Mouse (Mus musculus): ENCODE measurements at regions not wholly inside any gene's neighbourhood (a gene's known extent, or its start where the extent isn't known, plus 50 kb on each side); places are given as distances from the start of the nearest gene placed in this dataset.

DNA sequence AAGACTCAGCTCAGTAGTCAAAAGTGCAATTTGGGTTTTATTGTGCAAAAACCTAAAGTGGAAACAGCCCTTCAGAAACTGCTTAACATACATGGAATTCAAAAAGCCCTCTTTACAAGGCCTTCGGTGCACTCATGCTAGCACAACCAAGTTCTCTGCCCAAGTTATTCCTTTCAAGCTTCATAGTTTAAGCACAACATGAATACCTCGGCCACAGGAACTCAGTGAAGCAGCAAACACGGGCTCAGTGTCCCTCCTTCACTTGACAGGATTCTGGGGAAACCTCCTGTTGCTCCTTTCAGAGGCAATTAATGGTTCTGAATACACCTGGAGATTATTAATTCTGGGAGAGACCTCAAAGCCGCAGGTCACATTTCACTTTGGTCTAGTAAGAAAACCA lies 81.1 kb upstream of the Mdfic start:
- Histone ChIP-seq H3K36me3 (replicated peaks in 1 of 2; ENCODE audit: control insufficient read depth in 1 of 2, insufficient read depth in 1 of 2, low read length in 1 of 2) (no peaks in the 10 kb centered on the region), H3K79me2 (replicated peaks; ENCODE audit: control insufficient read depth, extremely low read depth, insufficient read depth, poor library complexity, severe bottlenecking) (no peaks in the 10 kb centered on the region), H3K27ac (ENCODE audit: insufficient read depth, low read depth) (no peak overlapping the region), H3K9me3 (replicated peaks; ENCODE audit: low read length) (no peaks in the 10 kb centered on the region), H3K4me2 (ENCODE audit: insufficient read depth, low read depth, poor library complexity, severe bottlenecking) (no peak overlapping the region), H3K4me3 (replicated peaks in 1 of 3; ENCODE audit: low read depth in 2 of 3, low read length in 2 of 3, poor library complexity in 1 of 3) (no peak overlapping the region), H3K9ac (ENCODE audit: insufficient read depth, low read depth) (no peak overlapping the region), H3K4me1 (ENCODE audit: control insufficient read depth in 1 of 2, insufficient read depth in 2 of 2) (peaks cover 0 to 2% of the 10 kb centered on the region in 2 experiments; a peak in 1 of 4 replicates), H3K27me3 (replicated peaks) (no peaks in the 10 kb centered on the region)
- in situ Hi-C loops (cut with MboI; ENCODE audit: low pct_ligation_motif_present, low pct_unique_long_range_greater_than_20kb, low sequenced_read_pairs) (no loop called here), dilution Hi-C loops (cut with MboI; ENCODE audit: extremely low pct_ligation_motif_present, extremely low pct_unique_long_range_greater_than_20kb, low sequenced_read_pairs) (no loop called here)
- no peak for TF ChIP-seq RCOR1 (conservative IDR thresholded peaks at IDR 0.05; ENCODE audit: low read depth, low read length)
- TF ChIP-seq BHLHE40 (IDR thresholded peaks at IDR 0.05; ENCODE audit: low read depth, low read length) = no peak
- TF ChIP-seq TCF12 (IDR thresholded peaks at IDR 0.05; ENCODE audit: low read depth, low read length) = no peak
- no peak for TF ChIP-seq POLR2AphosphoS2 (IDR thresholded peaks at IDR 0.05; ENCODE audit: low read depth, low read length)
- no peak for TF ChIP-seq KAT2A (IDR thresholded peaks at IDR 0.05; ENCODE audit: insufficient replicate concordance, low read length)
- no peak for TF ChIP-seq MAFK (IDR thresholded peaks at IDR 0.05; ENCODE audit: insufficient replicate concordance, low read length)
- no peak for TF ChIP-seq POLR2A (IDR thresholded peaks at IDR 0.05; ENCODE audit: low read depth, low read length)
- TF ChIP-seq CHD2 (IDR thresholded peaks at IDR 0.05; ENCODE audit: low read length) = no peak
- no peak for TF ChIP-seq MAX (IDR thresholded peaks at IDR 0.05; ENCODE audit: low read length)
- TF ChIP-seq JUND (conservative IDR thresholded peaks at IDR 0.05; ENCODE audit: low read depth, low read length) = no peak
- TF ChIP-seq GABPA (IDR thresholded peaks at IDR 0.05; ENCODE audit: insufficient replicate concordance, low read depth, low read length) = no peak
- no peak for TF ChIP-seq USF1 (IDR thresholded peaks at IDR 0.05; ENCODE audit: low read depth, low read length)
- no peak for TF ChIP-seq PAX5 (IDR thresholded peaks at IDR 0.05; ENCODE audit: low read length)
- TF ChIP-seq NRF1 (IDR thresholded peaks at IDR 0.05; ENCODE audit: low read depth, low read length) = no peak
- no peak for TF ChIP-seq CHD1 (IDR thresholded peaks at IDR 0.05; ENCODE audit: low read depth, low read length)
- DNase-seq (ENCODE audit: extremely low read depth) = no peak

DNA sequence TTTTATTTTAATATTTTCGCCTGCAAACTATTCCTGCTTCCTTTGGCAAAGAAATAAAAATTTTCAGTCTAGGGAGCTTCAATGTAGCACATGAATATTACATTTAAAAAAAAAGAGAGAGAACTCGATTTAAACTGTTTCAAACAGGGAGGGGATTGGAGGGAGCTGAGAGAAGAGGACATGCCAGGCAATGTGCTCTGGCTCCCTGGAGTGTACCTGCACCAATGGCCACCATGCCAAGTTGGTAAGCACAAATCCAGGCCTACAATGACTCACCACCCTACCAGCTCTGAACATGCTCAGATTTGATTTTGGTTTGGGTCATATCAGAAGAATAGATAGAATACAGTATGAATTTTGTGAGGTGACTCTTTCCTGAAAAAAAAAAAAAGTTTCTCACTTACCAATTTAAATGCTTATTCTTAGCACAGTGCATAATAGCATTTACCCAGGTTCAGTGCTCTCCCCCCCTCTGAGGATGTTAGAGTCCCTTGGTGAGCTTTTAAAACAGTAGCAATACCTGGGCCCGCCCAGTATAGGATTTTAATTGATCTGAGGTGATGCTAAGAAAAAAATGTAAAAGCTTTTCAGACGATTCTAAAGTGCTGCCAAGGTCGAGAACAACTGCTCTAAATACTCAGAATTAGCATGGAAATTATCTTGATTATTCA lies 80.5 kb upstream of the Mdfic start:
- in situ Hi-C loops (cut with MboI; ENCODE audit: low pct_ligation_motif_present, low pct_unique_long_range_greater_than_20kb, low sequenced_read_pairs) (no loop called here), dilution Hi-C loops (cut with MboI; ENCODE audit: extremely low pct_ligation_motif_present, extremely low pct_unique_long_range_greater_than_20kb, low sequenced_read_pairs) (no loop called here)
- Histone ChIP-seq H3K36me3 (replicated peaks in 1 of 2; ENCODE audit: control insufficient read depth in 1 of 2, insufficient read depth in 1 of 2, low read length in 1 of 2) (no peaks in the 10 kb centered on the region), H3K79me2 (replicated peaks; ENCODE audit: control insufficient read depth, extremely low read depth, insufficient read depth, poor library complexity, severe bottlenecking) (no peaks in the 10 kb centered on the region), H3K27me3 (replicated peaks) (no peaks in the 10 kb centered on the region), H3K9me3 (replicated peaks; ENCODE audit: low read length) (no peaks in the 10 kb centered on the region), H3K9ac (ENCODE audit: insufficient read depth, low read depth) (no peak overlapping the region), H3K4me1 (ENCODE audit: control insufficient read depth in 1 of 2, insufficient read depth in 2 of 2) (peaks cover 0 to 6% of the 10 kb centered on the region in 2 experiments; a peak in 1 of 4 replicates), H3K4me2 (ENCODE audit: insufficient read depth, low read depth, poor library complexity, severe bottlenecking) (no peak overlapping the region), H3K27ac (ENCODE audit: insufficient read depth, low read depth) (no peak overlapping the region), H3K4me3 (replicated peaks in 1 of 3; ENCODE audit: low read depth in 2 of 3, low read length in 2 of 3, poor library complexity in 1 of 3) (no peak overlapping the region)
- DNase-seq (ENCODE audit: extremely low read depth) = no peak
- TF ChIP-seq RAD21 (IDR thresholded peaks at IDR 0.05; ENCODE audit: low read depth, low read length) (no peak), EP300 (IDR thresholded peaks at IDR 0.05; ENCODE audit: low read length) (no peak), HCFC1 (IDR thresholded peaks at IDR 0.05; ENCODE audit: low read depth, low read length) (no peak), ZC3H11A (IDR thresholded peaks at IDR 0.05; ENCODE audit: low read depth, low read length) (no peak), PAX5 (IDR thresholded peaks at IDR 0.05; ENCODE audit: low read length) (no peak), NRF1 (IDR thresholded peaks at IDR 0.05; ENCODE audit: low read depth, low read length) (no peak), ZKSCAN1 (IDR thresholded peaks at IDR 0.05; ENCODE audit: borderline replicate concordance, low read depth, low read length) (no peak), CTCF (conservative IDR thresholded peaks at IDR 0.05 in 1 of 2, IDR thresholded peaks at IDR 0.05 in 1 of 2; ENCODE audit: low read depth in 2 of 2, low read length in 2 of 2) (no peak), MEF2A (IDR thresholded peaks at IDR 0.05; ENCODE audit: borderline replicate concordance, low read depth, low read length) (no peak), MAFK (IDR thresholded peaks at IDR 0.05; ENCODE audit: insufficient replicate concordance, low read length) (no peak), JUN (IDR thresholded peaks at IDR 0.05; ENCODE audit: insufficient read depth, low read depth, low read length) (no peak), USF2 (conservative IDR thresholded peaks at IDR 0.05; ENCODE audit: low read depth, low read length) (no peak), CHD1 (IDR thresholded peaks at IDR 0.05; ENCODE audit: low read depth, low read length) (no peak), POLR2A (IDR thresholded peaks at IDR 0.05; ENCODE audit: low read depth, low read length) (no peak), UBTF (IDR thresholded peaks at IDR 0.05; ENCODE audit: low read depth, low read length) (no peak), MXI1 (IDR thresholded peaks at IDR 0.05; ENCODE audit: low read depth, low read length) (no peak), TCF12 (IDR thresholded peaks at IDR 0.05; ENCODE audit: low read depth, low read length) (no peak)

Data from CH12.LX (cell line).